Mouse (Mus musculus) heart, embryonic 12.5 days (tissue): ENCODE results near the gene Ehf. TPM values are rescaled to one million over a fixed set of nuclear protein-coding genes. Genes with fewer than 3 reads are reported as not detected.

Experiments used
- ATAC-seq: fragments of 200-750 bp; cut with Nextera tagmentation; 2 replicates; pipeline ENCODE4 v1.8.0; 2017; ENCODE audit warnings: moderate TSS enrichment, moderate library complexity; ENCODE audit not compliant: insufficient number of reproducible peaks, low FRiP score
- H3K27ac ChIP-seq: fragments of 300-500 bp; sonication (generic); 2 replicates; pipeline ENCODE4 v1.5.1; 2016; ENCODE audit warnings: mild to moderate bottlenecking, moderate library complexity; ENCODE audit not compliant: poor library complexity, severe bottlenecking
- H3K27me3 ChIP-seq: fragments of 300-500 bp; sonication (generic); replicated peaks from 2 replicates; pipeline ENCODE4 v1.6.1; 2016; ENCODE audit warnings: mild to moderate bottlenecking, moderate library complexity
- H3K36me3 ChIP-seq: fragments of 300-500 bp; sonication (generic); 2 replicates; pipeline ENCODE4 v1.6.1; 2016; ENCODE audit warnings: mild to moderate bottlenecking, moderate library complexity
- H3K4me1 ChIP-seq: fragments of 300-500 bp; sonication (generic); replicated peaks from 2 replicates; pipeline ENCODE4 v1.6.1; 2016; ENCODE audit warnings: mild to moderate bottlenecking
- H3K4me2 ChIP-seq: fragments of 300-500 bp; sonication (generic); 2 replicates; pipeline ENCODE4 v1.6.1; 2016; ENCODE audit warnings: mild to moderate bottlenecking, moderate library complexity
- H3K4me3 ChIP-seq: fragments of 300-500 bp; sonication (generic); 2 replicates; pipeline ENCODE4 v1.5.1; 2016; ENCODE audit warnings: mild to moderate bottlenecking
- H3K9ac ChIP-seq: fragments of 300-500 bp; sonication (generic); 2 replicates; pipeline ENCODE4 v1.6.1; 2016; ENCODE audit warnings: mild to moderate bottlenecking, moderate library complexity
- H3K9me3 ChIP-seq: fragments of 300-500 bp; sonication (generic); replicated peaks from 2 replicates; pipeline ENCODE4 v1.6.1; 2016; ENCODE audit warnings: mild to moderate bottlenecking, moderate library complexity
- WGBS: fragments of 180-500 bp; shearing (Covaris S2); methylation state at CpG from one replicate; pipeline ENCODE4 v1.1.7; 2016; 5-methylcytosine and 5-hydroxymethylcytosine counted together
- polyA plus RNA-seq: library from polyadenylated mRNA; unstranded; fragments of >200 nt; fragmentation: Nextera tagmentation; extraction: Ambion mirVana; gene quantifications from 2 replicates; pipeline ENCODE4 v1.2.1, GENCODE M21; 2016

The Ehf gene
- polyA plus RNA-seq, 1 experiment from 2014 or later: not detected

- H3K4me2 ChIP-seq: no peak overlapping the region
- no peak overlapping the region for H3K9ac ChIP-seq
- H3K36me3 ChIP-seq: no peaks in the 10 kb centered on the region
- 76% methylated on average over 8 of the region's 8 CpGs for WGBS
- ATAC-seq: no peak
- no peak overlapping the region for H3K27ac ChIP-seq
- H3K4me1 ChIP-seq: no peaks in the 10 kb centered on the region
- H3K27me3 ChIP-seq: no peaks in the 10 kb centered on the region
- H3K9me3 ChIP-seq: no peaks in the 10 kb centered on the region
- no peak overlapping the region for H3K4me3 ChIP-seq
Measured at GRCm38 (mm10) chr2:103214861-103215260, 88.2 kb downstream of the Ehf start.

GRCm38 (mm10) chr2:103213547-103213946, 89.5 kb downstream of the Ehf start:
- WGBS: 73% methylated on average over 1 of the region's 1 CpGs
- H3K4me2 ChIP-seq: no peak overlapping the region
- no peaks in the 10 kb centered on the region for H3K9me3 ChIP-seq
- ATAC-seq: no peak
- no peaks in the 10 kb centered on the region for H3K27me3 ChIP-seq
- H3K4me1 ChIP-seq: no peaks in the 10 kb centered on the region
- H3K4me3 ChIP-seq: no peak overlapping the region
- no peak overlapping the region for H3K27ac ChIP-seq
- no peak overlapping the region for H3K9ac ChIP-seq
- no peaks in the 10 kb centered on the region for H3K36me3 ChIP-seq

Other genes starting within 250 kb of the Ehf start
- 53.6 and 56.5 TPM in 2 replicates for gene Pdhx, start 229.8 kb downstream of the Ehf start, polyA plus RNA-seq
- 57.8 and 58.9 TPM in 2 replicates for gene Apip, start 229.6 kb downstream of the Ehf start, polyA plus RNA-seq
- gene Elf5, start 108.4 kb upstream of the Ehf start, polyA plus RNA-seq: not detected in 2 replicates
- gene Cat, start 181.9 kb upstream of the Ehf start, polyA plus RNA-seq: 87.3 and 89.1 TPM in 2 replicates